Mouse (Mus musculus): ENCODE data around the gene Ifitm1.
"Not testable (repeated sequence)": the region's sequence is repeated elsewhere in the genome, so short reads cannot be mapped to it uniquely, and the experiment has no call there.

The Ifitm1 gene

DNA sequence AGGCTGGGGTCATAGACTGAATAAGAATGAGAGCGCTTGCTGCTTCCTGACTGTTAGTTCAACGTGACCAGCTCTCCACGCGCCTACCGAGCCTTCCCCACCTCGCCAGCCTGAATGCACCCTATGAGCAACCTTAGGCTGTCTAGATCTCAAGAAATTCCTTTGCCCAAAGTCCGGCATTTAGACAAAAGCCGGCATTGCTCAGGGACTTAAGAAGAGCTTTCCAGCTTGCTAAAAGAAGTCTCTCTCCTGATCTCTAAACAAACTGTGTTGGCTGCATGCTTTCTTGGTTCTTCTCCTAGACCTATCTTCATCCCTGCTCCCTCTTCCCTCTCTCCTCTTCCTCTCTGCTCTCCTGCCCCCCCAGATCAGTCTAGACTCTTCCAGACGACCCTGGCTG, 7.9 kb downstream of the Ifitm1 start:
- in situ Hi-C loops (cut with MboI, MseI) = no loop called here

DNA sequence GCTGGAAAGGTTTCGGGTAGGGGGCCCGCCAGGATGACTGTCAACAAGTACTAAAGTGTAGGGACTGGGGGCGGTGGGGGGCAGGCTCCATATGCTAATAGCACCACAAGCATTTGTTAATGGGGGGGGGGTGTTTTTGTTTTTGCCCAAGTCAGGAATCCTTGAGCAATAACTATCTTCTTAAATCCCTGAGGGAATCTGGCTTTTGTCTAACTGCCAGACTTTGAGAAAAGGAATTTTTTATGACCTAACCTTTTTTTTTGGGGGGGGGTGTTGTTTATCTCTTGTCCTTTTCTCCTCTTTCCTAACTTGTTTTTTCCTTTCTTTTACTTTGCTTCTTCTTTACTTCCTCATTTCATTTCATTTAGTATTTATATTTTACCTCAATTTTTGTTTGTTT, 8.4 kb downstream of the Ifitm1 start:
- in situ Hi-C loops (cut with MboI, MseI) = no loop called here

DNA sequence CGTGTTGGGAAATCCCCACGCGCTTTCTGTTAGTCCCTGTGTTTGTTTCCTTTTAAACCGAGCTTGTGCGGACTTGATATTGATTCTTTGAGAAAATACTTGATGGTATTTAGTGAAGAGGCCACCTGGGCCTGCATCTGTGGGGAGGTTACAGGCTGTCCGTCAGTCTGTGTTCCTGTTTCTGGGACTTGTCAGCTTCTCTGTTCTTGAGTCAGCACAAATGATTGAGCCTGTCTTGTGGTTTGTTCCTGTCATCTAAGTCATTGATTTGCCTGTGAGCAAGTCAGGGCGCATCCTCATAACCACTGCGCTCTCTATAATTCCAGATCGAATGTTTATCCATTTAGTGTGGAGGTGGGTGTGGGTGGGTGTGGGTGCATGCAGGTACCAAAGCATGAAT, 9.7 kb downstream of the Ifitm1 start:
- in situ Hi-C loops (cut with MboI, MseI) = not testable (repeated sequence)

DNA sequence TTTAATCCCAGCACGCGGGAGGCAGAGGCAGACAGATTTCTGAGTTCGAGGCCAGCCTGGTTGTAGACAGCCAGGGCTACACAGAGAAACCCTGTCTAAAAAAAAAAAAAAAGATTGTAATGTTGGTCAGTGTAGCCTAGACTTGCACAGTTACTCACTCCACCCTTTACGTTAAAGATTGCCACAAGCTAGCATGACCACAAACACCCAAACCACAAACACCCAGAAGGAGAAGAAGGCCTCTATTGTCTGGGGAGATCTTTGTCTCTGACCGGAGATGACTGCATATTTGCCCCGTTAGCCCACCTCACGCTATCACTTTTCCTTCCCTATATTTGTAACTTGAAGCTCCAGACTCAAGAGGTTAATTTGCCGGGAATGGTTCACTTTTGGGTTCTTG, 14.7 kb downstream of the Ifitm1 start:
- in situ Hi-C loops (cut with MboI, MseI) = no loop called here

DNA sequence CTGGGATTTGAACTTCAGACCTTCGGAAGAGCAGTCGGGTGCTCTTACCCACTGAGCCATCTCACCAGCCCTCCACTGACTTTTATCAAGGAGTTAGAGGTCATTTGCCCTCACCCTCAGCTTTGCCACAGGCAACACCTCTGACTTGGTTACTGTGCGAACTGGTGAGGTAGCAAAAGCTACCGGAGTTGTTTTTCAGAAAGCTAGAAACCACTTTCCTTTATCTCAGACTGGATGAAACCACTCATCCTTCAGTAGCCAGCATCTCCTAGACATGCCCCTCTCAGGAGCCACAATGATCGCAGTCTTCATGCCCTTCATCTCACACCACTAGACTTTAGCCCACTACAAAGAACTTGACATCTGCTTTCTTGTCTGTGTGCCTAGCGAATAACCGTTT, 15.9 kb downstream of the Ifitm1 start:
- in situ Hi-C loops (cut with MboI, MseI) = no loop called here

DNA sequence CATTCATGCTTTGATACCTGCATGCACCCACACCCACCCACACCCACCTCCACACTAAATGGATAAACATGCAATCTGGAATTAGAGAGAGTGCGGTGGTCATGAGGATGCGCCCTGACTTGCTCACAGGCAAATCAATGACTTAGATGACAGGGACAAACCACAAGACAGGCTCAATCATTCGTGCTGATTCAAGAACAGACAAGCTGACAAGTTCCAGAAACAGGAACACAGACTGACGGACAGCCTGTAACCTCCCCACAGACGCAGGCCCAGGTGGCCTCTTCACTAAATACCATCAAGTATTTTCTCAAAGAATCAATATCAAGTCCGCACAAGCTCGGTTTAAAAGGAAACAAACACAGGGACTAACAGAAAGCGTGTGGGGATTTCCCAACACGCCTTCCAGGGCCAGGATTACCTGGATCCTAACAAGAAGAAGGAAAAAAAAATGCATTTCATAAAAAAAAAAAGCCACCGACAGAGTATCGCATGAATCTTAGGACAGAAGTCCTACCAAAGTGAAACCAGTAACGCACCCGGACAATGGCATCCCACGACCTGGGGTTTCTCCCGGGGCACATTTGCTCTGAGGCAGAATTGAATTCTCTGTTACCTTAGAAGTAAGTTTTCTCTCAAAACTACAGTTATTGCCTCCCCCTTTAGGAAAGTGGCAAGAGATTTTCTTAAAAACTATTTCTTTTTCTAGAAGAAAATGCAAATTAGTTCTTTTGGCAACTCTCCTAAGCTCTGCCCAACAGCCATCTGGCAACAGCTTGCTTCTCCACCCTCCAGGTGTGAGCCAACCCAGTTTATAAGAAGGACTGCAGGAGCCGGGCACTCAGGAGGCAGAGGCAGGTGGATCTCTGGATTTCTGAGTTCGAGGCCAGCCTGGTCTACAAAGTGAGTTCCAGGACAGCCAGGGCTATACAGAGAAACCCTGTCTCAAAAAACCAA, 20.4 kb downstream of the Ifitm1 start:
- in situ Hi-C loops (cut with MboI, MseI) = no loop called here

DNA sequence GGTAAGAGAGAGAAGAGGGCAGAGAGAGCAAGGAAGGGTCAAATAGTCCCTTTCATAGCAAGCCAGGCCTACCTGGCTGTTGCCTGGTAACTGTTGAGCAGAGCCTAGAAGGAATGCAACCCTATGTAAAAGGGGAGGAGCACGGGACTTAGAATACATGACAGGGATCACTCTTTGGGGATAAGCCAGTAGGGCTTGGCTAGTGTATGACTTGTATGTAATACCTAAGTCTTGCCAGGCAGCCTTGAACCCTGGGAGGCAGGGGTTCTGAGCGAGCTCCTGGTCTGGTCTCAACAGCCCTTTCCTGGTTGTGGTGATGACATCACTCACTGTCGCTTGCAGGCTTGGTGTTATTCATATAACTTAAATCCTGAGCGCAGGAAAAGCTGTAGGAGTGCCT, 22.0 kb downstream of the Ifitm1 start:
- in situ Hi-C loops (cut with MboI, MseI) = no loop called here

DNA sequence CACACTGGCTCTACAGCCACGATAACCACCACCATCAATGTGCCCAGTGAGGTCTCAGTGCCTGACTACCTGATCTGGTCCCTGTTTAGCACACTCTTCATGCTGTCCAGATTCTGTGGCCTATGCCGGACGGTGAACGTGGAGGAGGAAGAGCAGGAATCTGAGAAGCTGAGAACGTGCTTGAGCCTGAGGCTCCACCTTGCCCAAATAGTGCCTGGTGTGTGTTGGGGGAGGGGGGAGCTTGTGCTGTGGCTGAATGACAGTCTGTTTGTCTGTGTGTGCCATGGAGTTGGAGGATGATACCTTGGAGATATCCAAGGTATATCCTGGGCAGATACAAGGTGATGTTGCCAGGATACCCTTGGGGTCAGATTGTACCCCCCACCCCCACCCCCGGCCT, 23.2 kb downstream of the Ifitm1 start:
- in situ Hi-C loops (cut with MboI, MseI) = no loop called here

DNA sequence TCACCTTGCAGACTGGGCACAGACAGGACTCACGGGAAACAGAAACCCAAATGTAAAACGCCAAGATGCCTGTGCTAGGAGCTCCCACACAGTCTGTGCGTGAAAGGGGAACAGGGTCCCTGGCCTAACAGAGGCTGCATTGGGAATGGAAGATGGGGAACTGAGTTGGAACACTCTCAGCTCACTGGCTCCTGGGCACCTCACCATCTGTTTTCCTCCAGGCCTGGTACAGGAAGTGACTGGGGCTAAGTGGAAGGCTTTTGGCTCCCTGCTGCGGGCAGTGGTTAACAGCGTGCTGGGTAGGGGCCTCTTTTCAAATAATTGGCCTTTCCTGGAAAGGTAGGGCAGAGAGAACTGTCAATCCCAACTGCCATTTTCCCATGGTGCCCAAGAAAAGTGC, 23.6 kb downstream of the Ifitm1 start:
- in situ Hi-C loops (cut with MboI, MseI) = no loop called here

DNA sequence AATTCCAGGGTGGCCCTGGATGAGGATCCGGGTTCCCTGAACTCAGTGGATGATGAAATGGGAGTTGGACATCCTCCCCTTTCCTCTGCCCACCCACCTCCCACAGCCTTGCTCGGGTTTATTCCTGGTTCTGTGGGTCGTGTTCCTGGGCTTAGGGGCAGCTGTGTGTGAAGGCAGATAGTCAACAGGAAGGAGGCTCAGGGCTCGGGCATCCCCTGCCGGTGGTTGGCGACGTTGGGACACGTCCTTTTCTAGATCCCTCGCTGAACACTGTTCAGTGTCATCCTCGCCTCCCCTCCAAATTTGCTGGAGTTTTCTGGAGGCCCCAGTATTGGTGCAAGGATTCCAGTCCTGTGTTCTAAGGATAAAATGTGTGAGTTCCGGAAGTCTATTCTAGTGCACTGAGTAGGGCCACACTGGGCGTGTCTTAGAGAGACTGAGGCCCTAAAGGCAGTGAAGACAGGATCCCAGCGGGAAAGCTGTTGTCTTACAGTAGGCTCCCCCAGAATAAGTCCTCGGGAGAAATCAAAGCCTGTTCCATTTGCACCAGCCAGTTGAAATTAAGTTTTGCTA, 24.2 kb downstream of the Ifitm1 start:
- in situ Hi-C loops (cut with MboI, MseI) = no loop called here

DNA sequence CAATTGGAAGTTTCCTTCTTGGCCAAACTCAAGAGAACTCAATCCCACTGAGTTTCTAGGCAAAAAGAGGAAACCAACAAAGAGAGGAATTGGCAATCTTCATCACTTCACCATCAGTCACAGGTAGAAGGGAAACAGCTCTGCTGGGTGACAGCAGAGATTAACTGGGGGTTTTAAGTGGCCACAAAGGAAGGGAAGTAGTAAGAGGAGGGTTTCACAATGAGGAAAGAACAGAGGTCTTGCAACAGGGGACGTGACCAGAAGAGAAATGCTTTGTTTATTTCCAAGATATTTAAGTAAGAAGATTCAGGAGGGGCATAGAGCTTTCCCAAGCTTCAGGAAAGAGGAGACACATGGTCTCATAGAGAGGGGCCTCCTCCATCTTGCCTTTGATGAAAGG, 30.8 kb downstream of the Ifitm1 start:
- in situ Hi-C loops (cut with MboI, MseI) = no loop called here

DNA sequence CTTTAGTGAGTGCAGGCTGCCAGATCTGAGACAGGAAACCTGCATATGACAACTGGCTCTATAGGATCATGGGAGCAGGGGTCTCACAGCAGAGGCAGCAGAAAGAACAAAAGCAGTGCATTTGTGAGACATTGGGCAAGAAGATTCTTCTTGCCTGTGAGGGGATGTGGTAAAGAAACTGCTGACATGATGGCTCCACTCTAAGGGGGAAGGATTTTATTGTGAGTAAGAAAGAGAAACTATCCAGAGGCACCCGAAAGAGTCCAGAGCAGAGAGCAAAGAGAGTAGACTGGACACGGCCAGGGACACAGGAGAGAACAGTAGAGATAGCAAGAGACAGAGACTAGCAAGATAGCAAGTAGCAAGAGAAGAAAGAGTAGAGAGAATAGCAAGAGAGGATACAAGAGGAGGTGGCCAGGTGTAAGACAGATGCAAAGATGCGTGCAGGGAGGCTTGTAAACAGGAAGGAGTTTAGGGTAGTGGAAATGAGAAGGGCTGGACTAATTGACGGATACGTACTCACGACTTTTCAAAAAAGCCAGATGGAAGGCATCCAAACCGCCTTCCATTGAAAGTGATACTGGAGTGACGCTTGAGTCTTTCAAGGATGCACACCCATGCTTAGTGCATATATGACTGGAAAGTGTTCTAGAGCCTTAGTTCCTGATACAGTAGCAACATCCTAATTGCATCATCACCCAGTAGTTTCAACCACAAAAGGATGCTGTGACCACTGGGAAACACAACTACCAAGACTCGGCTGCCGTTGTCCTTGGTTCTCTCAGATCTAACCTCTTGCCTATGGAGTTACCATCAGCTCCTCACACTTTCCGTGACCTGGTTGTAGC, 32.1 kb downstream of the Ifitm1 start:
- in situ Hi-C loops (cut with MboI, MseI) = no loop called here

DNA sequence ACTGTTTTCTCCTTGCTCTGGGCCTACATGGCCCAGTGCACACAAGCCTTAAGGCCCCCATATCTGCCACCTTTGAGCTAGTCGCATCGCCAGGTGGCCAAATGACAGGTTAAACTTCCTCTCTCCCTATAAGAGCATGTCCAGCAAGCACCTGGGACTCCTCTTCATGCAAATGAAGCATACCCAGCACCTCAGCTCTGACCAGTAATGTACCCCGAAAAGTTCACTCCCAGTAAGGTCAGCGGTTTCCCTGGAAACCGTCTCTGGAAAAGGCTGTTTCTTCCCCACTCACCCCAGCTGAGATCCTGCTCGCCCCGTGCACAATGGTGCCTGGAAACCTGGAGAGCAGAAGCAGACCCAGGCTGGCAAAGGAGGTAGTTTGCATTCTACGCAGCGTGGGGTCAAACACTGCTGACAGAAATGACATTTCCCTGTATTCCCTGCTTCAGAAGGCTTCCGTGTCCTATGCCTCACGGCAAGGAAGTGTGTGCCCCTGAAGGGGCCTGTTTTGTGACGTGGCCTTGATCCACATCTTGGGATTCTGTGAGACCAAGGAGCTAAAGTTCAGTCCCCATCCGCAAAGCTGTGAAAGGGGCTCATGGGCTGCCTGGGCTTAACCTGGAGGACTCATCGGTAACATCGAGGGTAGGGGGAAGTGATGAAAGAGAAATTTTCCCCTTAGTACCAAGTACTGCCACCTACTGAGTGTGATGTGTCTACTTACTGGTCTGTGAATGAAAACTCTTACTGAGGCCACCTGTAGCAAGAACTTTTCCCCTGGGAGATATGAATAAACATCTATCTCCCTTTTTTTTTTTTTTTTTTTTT, 34.1 kb downstream of the Ifitm1 start:
- in situ Hi-C loops (cut with MboI, MseI) = no loop called here

DNA sequence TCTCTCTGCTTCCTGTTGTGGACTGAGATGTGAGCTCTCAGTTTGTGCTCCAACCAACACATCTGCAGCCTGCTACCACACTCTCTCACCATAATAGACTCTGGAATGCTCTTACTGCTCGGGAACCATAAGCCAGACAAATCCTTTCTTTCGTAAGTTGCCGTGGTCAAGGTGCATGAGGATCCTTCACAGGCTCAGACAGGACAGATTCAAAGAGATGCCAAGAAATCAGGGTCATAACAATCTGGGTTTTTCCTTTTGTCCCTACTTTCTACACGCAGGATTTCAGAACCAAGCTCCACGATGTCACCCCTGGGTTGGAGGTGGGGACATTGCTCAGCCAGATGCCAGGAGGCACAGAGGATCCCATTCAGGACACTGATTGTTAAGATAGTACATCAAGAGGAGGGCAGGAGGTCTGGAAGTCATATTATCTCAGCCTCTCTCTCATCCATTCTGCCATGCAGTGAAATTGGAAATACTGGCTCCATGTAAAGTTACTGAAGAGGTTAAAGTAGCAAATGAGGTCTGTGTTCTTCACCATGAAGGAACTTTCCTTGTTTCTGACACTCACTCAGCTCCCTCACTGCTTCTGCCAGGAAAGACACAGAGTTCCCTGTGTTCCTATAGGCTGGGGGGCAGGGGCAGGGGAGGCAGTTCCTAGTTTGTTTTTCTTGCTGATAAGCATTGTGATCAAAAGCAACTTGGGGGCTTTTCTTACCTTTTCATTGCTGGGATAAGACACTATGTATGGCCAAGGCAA, 36.4 kb downstream of the Ifitm1 start:
- in situ Hi-C loops (cut with MboI, MseI) = no loop called here

DNA sequence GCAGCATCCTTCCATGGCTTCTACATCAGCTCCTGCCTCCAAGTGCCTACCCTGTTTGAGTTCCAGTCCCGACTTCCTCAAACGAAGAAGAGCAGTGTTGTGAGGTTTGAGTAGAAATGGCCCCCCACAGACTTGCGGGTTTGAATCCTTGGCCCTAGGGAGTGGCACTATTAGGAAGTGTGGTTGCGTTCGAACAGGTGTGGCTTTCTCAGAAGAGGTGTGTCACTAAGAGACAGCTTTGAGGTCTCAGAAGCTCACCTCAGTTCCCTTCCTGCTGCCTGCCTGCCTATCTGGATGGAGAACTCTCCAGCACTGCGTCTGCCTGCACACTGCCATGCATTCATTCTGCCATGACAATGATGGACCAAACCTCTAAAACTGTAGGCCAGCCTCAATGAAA, 39.4 kb downstream of the Ifitm1 start:
- in situ Hi-C loops (cut with MboI, MseI) = no loop called here

DNA sequence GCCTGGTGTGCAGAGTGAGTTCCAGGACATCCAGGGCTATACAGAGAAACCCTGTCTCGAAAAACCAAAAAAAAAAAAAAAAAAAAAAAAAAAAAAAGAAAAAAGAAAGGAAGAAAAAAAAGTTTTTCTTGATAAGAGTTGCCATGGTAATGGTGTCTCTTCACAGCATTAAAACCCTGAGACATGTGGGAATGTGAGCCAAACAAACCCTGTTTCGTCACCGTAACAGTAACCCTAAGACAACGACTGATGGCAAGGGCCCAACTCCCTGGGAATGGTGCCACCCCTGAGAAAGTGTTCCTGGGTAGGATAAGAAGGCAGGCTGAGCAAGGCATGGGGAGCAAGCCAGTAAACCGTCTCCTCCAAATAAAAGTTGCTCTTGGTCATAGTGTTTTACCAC, 39.9 kb downstream of the Ifitm1 start:
- in situ Hi-C loops (cut with MboI, MseI) = no loop called here

DNA sequence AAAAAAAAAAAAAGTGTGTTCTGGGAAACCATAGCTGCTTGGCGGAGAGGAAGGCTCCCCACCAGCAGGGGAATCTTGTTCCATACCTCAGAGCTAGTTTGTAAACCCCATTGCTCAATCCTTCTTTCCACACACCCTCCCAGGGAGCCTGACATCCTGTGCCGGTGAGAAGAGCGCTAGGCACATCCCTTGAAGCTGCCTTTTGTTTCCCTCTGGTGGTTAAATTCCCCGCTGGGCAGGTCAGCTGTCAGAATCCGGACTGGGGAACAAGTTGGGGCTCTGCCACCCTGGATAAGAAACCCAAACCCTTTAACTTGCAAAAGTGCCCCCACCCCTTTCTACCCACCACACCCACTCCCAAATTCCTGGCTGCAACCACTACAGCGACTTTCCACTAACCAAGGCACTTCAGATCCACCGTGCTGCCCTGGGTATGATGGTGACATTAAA, 41.3 kb downstream of the Ifitm1 start:
- in situ Hi-C loops (cut with MboI, MseI) = no loop called here

DNA sequence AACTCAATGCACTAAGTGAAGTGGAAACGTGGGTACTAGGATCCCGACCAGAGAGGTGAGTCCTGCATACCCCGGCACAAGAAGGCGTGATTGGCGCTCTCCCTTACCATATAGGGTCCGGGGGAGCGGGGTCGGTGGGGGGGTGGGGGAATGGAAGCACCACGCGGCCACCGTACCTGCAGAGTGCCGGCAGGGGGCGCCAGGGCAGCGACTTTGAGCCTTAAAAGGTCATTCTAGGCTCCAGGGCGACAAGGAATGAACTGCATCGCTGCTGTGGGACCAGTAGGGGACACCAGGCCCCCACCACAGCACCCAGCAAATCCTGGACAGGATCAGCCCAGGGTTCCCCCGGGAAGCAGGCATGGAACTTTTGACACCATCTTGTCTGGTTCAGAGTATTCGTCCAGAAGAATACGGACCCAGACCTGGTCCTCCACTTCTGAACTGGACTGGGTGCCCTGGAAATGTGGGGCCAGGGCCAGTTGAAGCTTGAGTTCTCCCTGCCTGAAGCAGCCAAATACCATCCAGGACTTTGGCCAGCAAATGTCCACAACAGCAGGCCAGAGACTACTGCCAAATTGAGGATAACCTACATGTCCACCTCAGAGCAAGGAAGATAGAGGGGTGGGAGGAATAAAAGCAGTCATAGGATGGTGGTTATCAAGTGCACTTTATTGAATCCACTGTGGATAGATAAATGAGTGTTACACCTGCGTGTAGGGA, 42.1 kb downstream of the Ifitm1 start:
- in situ Hi-C loops (cut with MboI, MseI) = no loop called here

DNA sequence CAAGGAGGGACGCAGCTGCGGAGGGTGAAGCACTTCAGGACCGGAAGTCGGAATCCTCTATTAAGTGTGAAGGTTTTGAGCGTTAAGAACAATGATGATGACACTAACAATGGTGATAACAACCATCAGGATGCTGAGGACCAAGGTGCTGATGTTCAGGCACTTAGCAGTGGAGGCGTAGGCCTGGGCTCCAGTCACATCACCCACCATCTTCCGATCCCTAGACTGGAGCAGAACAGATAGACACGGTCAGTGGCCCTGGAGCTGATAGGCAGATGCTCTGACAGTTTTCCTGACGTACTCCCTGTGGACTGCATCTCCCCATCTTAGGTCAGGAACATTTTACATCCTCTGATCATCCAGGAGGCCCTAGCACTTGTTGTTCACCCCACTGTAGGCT, 42.6 kb downstream of the Ifitm1 start:
- in situ Hi-C loops (cut with MboI, MseI) = loop anchor here (5.0 kb wide), 2 partner anchors 38 to 167 kb away; no protein-coding TSS in a partner anchor

DNA sequence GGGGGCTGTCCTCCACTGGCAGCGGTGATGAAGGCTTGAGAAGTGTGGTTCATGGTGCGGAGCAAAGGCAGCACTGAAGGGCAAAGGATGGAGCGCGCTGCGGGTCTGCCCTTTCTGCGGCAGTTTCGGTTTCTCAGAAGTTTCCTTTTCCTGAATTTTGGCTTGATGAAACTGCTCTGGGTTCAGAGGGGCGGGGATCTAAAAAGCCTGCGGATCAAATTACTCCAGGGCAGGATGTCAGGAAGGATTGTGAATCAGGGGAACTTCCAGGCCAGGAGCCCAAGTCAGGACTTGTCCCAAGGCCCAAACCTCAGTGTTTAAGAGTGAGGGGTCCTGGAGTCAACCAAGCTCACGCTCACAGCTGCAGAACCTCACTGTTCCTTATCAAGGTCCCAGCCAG, 43.6 kb downstream of the Ifitm1 start, which contains the start of gene Ifitm3:
Gene Ifitm3 (minus strand): TSS at position 178 of the 400 bp plus-strand sequence.
- in situ Hi-C loops (cut with MboI, MseI) = loop anchor here (5.0 kb wide), 2 partner anchors 37 to 168 kb away; no protein-coding TSS in a partner anchor
